Mouse (Mus musculus): ENCODE measurements around the gene Dnajc3. TPM values are rescaled to one million over a fixed set of nuclear protein-coding genes. Genes with fewer than 3 reads are reported as not detected.

Gene Dnajc3
- polyA plus RNA-seq, 1 experiment from 2014 or later, result 32.9 TPM

GRCm38 (mm10) chr14:118911521-118911920, 26.3 kb upstream of the Dnajc3 start:
- 88% methylated on average over 6 of the region's 6 CpGs for WGBS
- peaks cover 87% of the 10 kb centered on the region for H3K36me3 ChIP-seq

DNA sequence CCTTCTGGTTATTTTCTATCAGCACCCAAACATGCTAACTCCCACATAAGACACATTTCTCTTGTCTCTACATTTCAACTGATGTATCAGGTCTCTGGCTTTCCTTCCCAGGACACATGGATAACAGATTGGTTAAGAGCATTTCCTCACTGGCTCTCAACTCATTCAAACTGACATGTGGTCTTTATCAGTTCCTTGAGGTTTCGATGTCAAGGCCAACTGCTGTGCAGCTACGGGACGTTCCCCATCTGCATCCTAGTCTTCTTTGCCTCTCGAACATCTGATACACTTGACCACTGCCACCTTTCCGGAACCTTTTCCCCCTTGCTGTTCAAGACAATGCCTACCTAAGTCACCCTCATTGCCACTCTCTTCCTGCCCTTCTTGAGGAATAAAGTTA, 24.1 kb upstream of the Dnajc3 start:
- H3K36me3 ChIP-seq, result peaks cover 85% of the 10 kb centered on the region

More at GRCm38 (mm10) chr14:118911521-118911920, 26.3 kb upstream of the Dnajc3 start:
- no peak overlapping the region for H3K9ac ChIP-seq
- no peak for ATAC-seq (ENCODE audit: low FRiP score, low read depth)
- H3K4me3 ChIP-seq, result no peak overlapping the region
- no peak overlapping the region for H3K4me2 ChIP-seq (replicated peaks)
- H3K9me3 ChIP-seq, result no peaks in the 10 kb centered on the region
- H3K27me3 ChIP-seq, result no peaks in the 10 kb centered on the region
- no peaks in the 10 kb centered on the region for H3K4me1 ChIP-seq
- no peak overlapping the region for H3K27ac ChIP-seq

GRCm38 (mm10) chr14:118919025-118919424, 18.8 kb upstream of the Dnajc3 start:
- peaks cover 13% of the 10 kb centered on the region for H3K27me3 ChIP-seq
- peaks cover 32% of the 10 kb centered on the region for H3K4me1 ChIP-seq
- peaks cover 63% of the 10 kb centered on the region for H3K36me3 ChIP-seq
- 66% methylated on average over 8 of the region's 8 CpGs for WGBS
- H3K4me3 ChIP-seq, result no peak overlapping the region
- no peaks in the 10 kb centered on the region for H3K9me3 ChIP-seq
- no peak overlapping the region for H3K4me2 ChIP-seq (replicated peaks)
- no peak overlapping the region for H3K9ac ChIP-seq
- H3K27ac ChIP-seq, result no peak overlapping the region
- ATAC-seq (ENCODE audit: low FRiP score, low read depth), result no peak

More for the DNA sequence above, 24.1 kb upstream of the Dnajc3 start:
- Histone ChIP-seq H3K9me3 (no peaks in the 10 kb centered on the region), H3K4me3 (no peak overlapping the region), H3K9ac (no peak overlapping the region), H3K27me3 (no peaks in the 10 kb centered on the region), H3K27ac (no peak overlapping the region), H3K4me1 (no peaks in the 10 kb centered on the region), H3K4me2 (replicated peaks) (no peak overlapping the region)
- 72% methylated on average over 5 of the region's 5 CpGs for WGBS
- no peak for ATAC-seq (ENCODE audit: low FRiP score, low read depth)

GRCm38 (mm10) chr14:118920654-118921053, 17.1 kb upstream of the Dnajc3 start:
- peaks cover 39% of the 10 kb centered on the region for H3K4me1 ChIP-seq
- 65% methylated on average over 7 of the region's 7 CpGs for WGBS
- no peak overlapping the region; the same call in 1 of the 2 replicates for H3K9ac ChIP-seq
- H3K4me2 ChIP-seq (replicated peaks), result no peak overlapping the region
- no peaks in the 10 kb centered on the region for H3K9me3 ChIP-seq
- H3K27ac ChIP-seq, result no peak overlapping the region
- no peak overlapping the region for H3K4me3 ChIP-seq
- ATAC-seq (ENCODE audit: low FRiP score, low read depth), result no peak
- H3K36me3 ChIP-seq, result peaks cover 51% of the 10 kb centered on the region
- H3K27me3 ChIP-seq, result peaks cover 13% of the 10 kb centered on the region

DNA sequence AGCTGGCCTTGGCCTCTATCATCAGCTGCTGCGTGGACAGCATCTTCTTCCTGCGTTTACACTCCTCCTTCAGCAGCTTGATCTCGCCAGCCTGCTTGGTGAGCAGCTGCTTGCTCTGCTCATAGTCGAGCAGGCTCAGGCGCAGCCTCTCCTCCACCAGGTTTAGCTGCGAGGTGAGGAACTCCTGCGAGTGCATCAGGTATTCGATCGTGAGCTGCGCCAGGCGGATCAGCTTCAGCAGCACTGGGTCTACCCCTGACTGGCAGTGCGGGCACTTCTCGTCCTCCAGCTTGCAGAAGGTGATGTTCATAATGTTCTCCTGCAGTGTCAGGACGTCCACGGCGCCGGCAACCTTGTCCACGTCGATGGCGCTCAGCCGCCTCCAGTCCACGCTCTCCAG, 15.5 kb upstream of the Dnajc3 start:
- H3K4me1 ChIP-seq, result peaks cover 43% of the 10 kb centered on the region
- H3K9ac ChIP-seq, result peak overlapping the region; percentile 65
- whole genome bisulfite sequencing, result 18% methylated on average over 22 of the region's 22 CpGs
- no peak for ATAC-seq (ENCODE audit: low FRiP score, low read depth)
- H3K4me3 ChIP-seq, result peak overlapping the region; percentile 75
- peak overlapping the region; percentile 90 for H3K4me2 ChIP-seq (replicated peaks)
- H3K9me3 ChIP-seq, result no peaks in the 10 kb centered on the region
- H3K27me3 ChIP-seq, result peaks cover 13% of the 10 kb centered on the region
- peaks cover 40% of the 10 kb centered on the region for H3K36me3 ChIP-seq
- H3K27ac ChIP-seq, result no peak overlapping the region

DNA sequence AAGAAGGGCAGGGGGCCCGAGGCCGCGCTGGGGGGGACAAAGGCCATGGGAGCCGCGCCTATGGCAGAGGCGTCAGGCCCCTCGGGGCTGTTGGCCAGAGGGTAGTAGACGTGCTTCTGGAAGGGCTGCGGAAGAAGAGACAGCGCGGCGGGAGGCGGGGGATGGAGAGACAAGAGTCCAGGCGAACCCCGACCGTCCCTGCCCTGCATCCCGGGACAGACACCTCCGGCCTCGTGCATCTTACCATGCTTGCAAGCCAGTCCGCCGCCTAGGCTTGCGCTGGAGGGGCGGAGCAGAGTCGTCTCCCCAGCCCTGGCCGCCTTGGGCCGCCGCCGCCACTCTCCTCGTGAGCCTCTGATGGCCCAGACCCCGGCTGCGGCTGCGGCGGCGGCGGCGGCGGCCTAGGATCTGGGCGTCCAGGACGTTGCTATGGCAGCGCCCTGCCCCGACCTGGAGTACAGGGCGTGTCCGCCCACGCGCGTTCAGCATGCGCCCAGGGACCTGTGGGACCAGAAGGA, 15.1 kb upstream of the Dnajc3 start:
- H3K4me2 ChIP-seq (replicated peaks), result peak overlapping the region; percentile 90
- peak overlapping the region; percentile 65 for H3K9ac ChIP-seq
- peaks cover 43% of the 10 kb centered on the region for H3K4me1 ChIP-seq
- H3K27me3 ChIP-seq, result peaks cover 13% of the 10 kb centered on the region
- no peak overlapping the region for H3K27ac ChIP-seq
- WGBS, result 2% methylated on average over 47 of the region's 47 CpGs
- peaks cover 36% of the 10 kb centered on the region for H3K36me3 ChIP-seq
- H3K4me3 ChIP-seq, result peak overlapping the region; percentile 75
- no peaks in the 10 kb centered on the region for H3K9me3 ChIP-seq
- no peak for ATAC-seq (ENCODE audit: low FRiP score, low read depth)

DNA sequence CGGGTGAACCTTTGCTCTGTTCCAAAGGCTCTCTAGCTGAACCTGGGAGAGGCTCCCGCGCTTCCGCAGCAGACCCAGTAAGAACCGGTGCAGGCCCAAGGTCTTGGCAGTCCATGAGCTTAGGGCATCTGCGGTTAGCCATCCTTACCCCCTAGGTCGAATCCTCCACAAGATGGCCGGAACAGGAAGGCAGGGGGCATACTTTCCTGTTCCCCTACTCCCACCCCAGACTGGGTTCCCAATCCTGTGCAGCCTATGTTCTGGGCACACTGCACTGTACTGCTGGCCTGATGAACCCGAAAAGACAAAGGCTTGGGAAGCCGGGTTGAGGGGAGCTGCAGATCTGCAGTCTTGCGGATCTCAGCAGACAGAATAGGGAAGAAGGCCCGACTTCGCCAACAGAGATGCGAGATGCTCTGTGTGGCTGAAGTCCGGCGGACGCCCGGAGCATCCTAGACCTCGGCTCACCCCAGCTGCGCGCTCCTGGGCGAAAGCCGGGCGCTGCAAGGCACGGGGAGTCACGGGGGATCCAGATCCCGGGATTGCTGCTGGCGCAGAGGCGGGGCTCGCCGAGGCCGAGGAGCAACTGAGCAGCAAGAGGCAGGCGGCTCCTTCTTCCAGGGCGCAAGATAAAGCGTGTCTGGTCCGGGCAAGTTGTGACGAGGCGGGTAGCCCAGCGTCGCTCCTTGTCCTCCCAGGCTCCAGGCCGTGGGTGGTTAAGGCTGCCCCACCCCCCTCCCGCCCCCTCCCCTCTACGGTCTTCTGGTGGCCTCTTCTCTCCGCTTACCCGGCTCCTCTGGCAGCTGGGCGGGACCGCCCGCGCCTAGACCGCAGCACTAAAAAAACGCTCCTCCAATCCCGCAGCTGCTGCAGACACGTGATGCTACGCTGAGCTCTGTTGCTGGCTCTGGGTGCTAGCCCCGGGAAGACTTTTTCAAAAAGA, 12.8 kb upstream of the Dnajc3 start, which contains the start of gene Dzip1:
Gene Dzip1, minus strand, starts transcription at position 788 of the 943 bp plus-strand sequence.
- ATAC-seq (ENCODE audit: low FRiP score, low read depth), result peak; percentile 97
- Histone ChIP-seq H3K27me3 (peaks cover 13% of the 10 kb centered on the region), H3K4me2 (replicated peaks) (peak within 1 kb of the TSS; percentile 90), H3K4me1 (peaks cover 43% of the 10 kb centered on the region), H3K4me3 (peak within 1 kb of the TSS; percentile 75), H3K9ac (peak within 1 kb of the TSS; percentile 88), H3K27ac (peak within 1 kb of the TSS; percentile 93), H3K36me3 (peaks cover 21% of the 10 kb centered on the region), H3K9me3 (no peaks in the 10 kb centered on the region)
- under 1% methylated on average over 55 of the region's 55 CpGs for WGBS

- peaks cover 15% of the 10 kb centered on the region for H3K4me1 ChIP-seq
- no peak overlapping the region for H3K4me3 ChIP-seq
- H3K27ac ChIP-seq, result no peak overlapping the region
- H3K27me3 ChIP-seq, result no peaks in the 10 kb centered on the region
- no peaks in the 10 kb centered on the region for H3K36me3 ChIP-seq
- H3K9ac ChIP-seq, result no peak overlapping the region
- ATAC-seq (ENCODE audit: low FRiP score, low read depth), result no peak
- H3K9me3 ChIP-seq, result no peaks in the 10 kb centered on the region
- H3K4me2 ChIP-seq (replicated peaks), result no peak overlapping the region
- WGBS, result 84% methylated on average over 3 of the region's 3 CpGs
These were observed 9.2 kb upstream of the Dnajc3 start for GRCm38 (mm10) chr14:118928565-118928964.

DNA sequence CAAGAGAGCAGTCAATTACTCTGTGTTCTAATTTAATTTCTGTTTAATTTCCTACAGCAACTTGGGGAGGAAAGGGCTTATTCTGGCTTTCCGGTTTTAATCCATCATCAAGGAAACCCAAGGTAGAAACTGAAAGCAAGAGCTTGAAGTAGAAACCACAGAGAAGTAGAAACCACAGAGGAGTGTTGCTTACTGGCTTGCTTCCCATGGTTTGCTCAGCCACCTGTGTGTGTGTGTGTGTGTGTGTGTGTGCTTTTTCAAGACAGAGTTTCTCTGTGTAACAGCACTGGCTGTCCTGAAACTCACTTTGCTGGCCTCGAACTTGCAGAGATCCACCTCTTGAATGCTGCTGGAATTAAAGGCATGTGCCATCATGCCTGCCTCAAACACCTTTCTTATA, 8.0 kb upstream of the Dnajc3 start:
- ATAC-seq (ENCODE audit: low FRiP score, low read depth), result no peak
- no peaks in the 10 kb centered on the region for H3K36me3 ChIP-seq
- no peak overlapping the region for H3K9ac ChIP-seq
- peaks cover 6% of the 10 kb centered on the region for H3K4me1 ChIP-seq
- 82% methylated on average over 2 of the region's 2 CpGs for WGBS
- no peak overlapping the region for H3K4me2 ChIP-seq (replicated peaks)
- H3K4me3 ChIP-seq, result no peak overlapping the region
- no peaks in the 10 kb centered on the region for H3K9me3 ChIP-seq
- H3K27ac ChIP-seq, result no peak overlapping the region
- no peaks in the 10 kb centered on the region for H3K27me3 ChIP-seq

GRCm38 (mm10) chr14:118930777-118931176, 7.0 kb upstream of the Dnajc3 start:
- no peak overlapping the region for H3K27ac ChIP-seq
- no peak overlapping the region for H3K4me3 ChIP-seq
- no peaks in the 10 kb centered on the region for H3K9me3 ChIP-seq
- ATAC-seq (ENCODE audit: low FRiP score, low read depth), result no peak
- H3K36me3 ChIP-seq, result no peaks in the 10 kb centered on the region
- H3K9ac ChIP-seq, result no peak overlapping the region
- peaks cover 3% of the 10 kb centered on the region for H3K4me1 ChIP-seq
- H3K4me2 ChIP-seq (replicated peaks), result no peak overlapping the region
- WGBS, result 85% methylated on average over 2 of the region's 2 CpGs
- no peaks in the 10 kb centered on the region for H3K27me3 ChIP-seq

DNA sequence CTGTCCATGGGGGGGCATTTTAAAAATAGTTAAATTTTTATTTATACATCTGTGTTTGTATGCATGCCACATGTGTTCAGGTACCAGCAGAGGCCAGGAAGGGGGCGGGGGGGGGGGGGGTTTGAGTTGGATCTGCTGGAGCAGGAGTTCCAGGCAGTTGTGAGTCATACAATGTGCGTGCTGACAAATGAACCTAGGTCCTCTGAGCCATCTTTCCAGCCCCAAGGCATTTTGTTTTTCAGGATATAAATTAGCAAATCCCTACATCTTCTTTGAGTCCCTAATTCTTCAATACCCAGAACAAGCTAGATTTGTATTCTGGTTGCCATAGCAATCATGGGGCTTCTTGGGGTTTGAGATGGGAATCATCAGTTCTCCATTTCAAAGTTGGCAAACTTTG, 6.6 kb upstream of the Dnajc3 start:
- no peak for ATAC-seq (ENCODE audit: low FRiP score, low read depth)
- no peaks in the 10 kb centered on the region for H3K4me1 ChIP-seq
- WGBS, result 68% methylated on average over 2 of the region's 2 CpGs

GRCm38 (mm10) chr14:118932956-118933355, 4.8 kb upstream of the Dnajc3 start:
- Histone ChIP-seq H3K4me3 (no peak overlapping the region), H3K9ac (no peak overlapping the region), H3K4me2 (replicated peaks) (no peak overlapping the region), H3K4me1 (peaks cover 6% of the 10 kb centered on the region; the same call in 1 of the 2 replicates), H3K27me3 (no peaks in the 10 kb centered on the region), H3K9me3 (no peaks in the 10 kb centered on the region), H3K36me3 (no peaks in the 10 kb centered on the region), H3K27ac (no peak overlapping the region)
- WGBS, result 62% methylated on average over 8 of the region's 8 CpGs
- ATAC-seq (ENCODE audit: low FRiP score, low read depth), result no peak

More for the DNA sequence above, 6.6 kb upstream of the Dnajc3 start:
- H3K9ac ChIP-seq, result no peak overlapping the region
- no peaks in the 10 kb centered on the region for H3K36me3 ChIP-seq
- H3K4me3 ChIP-seq, result no peak overlapping the region
- H3K9me3 ChIP-seq, result no peaks in the 10 kb centered on the region
- H3K27me3 ChIP-seq, result no peaks in the 10 kb centered on the region
- no peak overlapping the region for H3K4me2 ChIP-seq (replicated peaks)
- H3K27ac ChIP-seq, result no peak overlapping the region

All from limb, embryonic 13.5 days (tissue).